Mouse (Mus musculus): ENCODE data around the gene Ninj1.

Gene Ninj1

GRCm38 (mm10) chr13:49187288-49188218 is at the start of gene Ninj1:
Gene Ninj1 (plus strand): TSS chr13:49187485.
- DNase-seq: peak; percentile 86 to 90

- peak; percentile 35 to 38 for DNase-seq
Observed at GRCm38 (mm10) chr13:49140567-49140966, 46.7 kb upstream of the Ninj1 start.

- no peak for DNase-seq
Observed at GRCm38 (mm10) chr13:49142396-49142795, 44.9 kb upstream of the Ninj1 start.

GRCm38 (mm10) chr13:49143323-49143722 is 44.0 kb upstream of the Ninj1 start:
- no peak for DNase-seq

GRCm38 (mm10) chr13:49144451-49144850 is 42.8 kb upstream of the Ninj1 start:
- no peak for DNase-seq

GRCm38 (mm10) chr13:49145396-49145795 is 41.9 kb upstream of the Ninj1 start:
- no peak for DNase-seq

- DNase-seq: no peak
Observed at GRCm38 (mm10) chr13:49146040-49146697, 41.1 kb upstream of the Ninj1 start.

- DNase-seq: no peak
Observed at GRCm38 (mm10) chr13:49146698-49147006, 40.6 kb upstream of the Ninj1 start.

- DNase-seq: peak; percentile 26 to 40
Observed at GRCm38 (mm10) chr13:49147007-49147857, 40.1 kb upstream of the Ninj1 start.

GRCm38 (mm10) chr13:49147858-49148226 is 39.4 kb upstream of the Ninj1 start, which contains the start of gene Wnk2:
Gene Wnk2 (minus strand): TSS chr13:49148014.
- DNase-seq: peak; percentile 70 to 74

GRCm38 (mm10) chr13:49148687-49149086 is 38.6 kb upstream of the Ninj1 start:
- no peak for DNase-seq

GRCm38 (mm10) chr13:49154028-49154427 is 33.3 kb upstream of the Ninj1 start:
- no peak for DNase-seq

GRCm38 (mm10) chr13:49154621-49155020 is 32.7 kb upstream of the Ninj1 start:
- DNase-seq: no peak

GRCm38 (mm10) chr13:49156645-49157044 is 30.6 kb upstream of the Ninj1 start:
- no peak for DNase-seq

- DNase-seq: peak; percentile 21 to 63
Observed at GRCm38 (mm10) chr13:49158040-49158713, 29.1 kb upstream of the Ninj1 start.

- DNase-seq: no peak
Observed at GRCm38 (mm10) chr13:49161236-49161635, 26.0 kb upstream of the Ninj1 start.

- DNase-seq: no peak
Observed at GRCm38 (mm10) chr13:49162722-49163121, 24.6 kb upstream of the Ninj1 start.

GRCm38 (mm10) chr13:49163645-49164044 is 23.6 kb upstream of the Ninj1 start:
- no peak for DNase-seq

GRCm38 (mm10) chr13:49167081-49167480 is 20.2 kb upstream of the Ninj1 start:
- DNase-seq: no peak

GRCm38 (mm10) chr13:49169448-49170207 is 17.7 kb upstream of the Ninj1 start:
- peak; percentile 88 to 91 for DNase-seq

GRCm38 (mm10) chr13:49170623-49171022 is 16.7 kb upstream of the Ninj1 start:
- DNase-seq: no peak

- DNase-seq: no peak
Observed at GRCm38 (mm10) chr13:49171729-49172128, 15.6 kb upstream of the Ninj1 start.
